Mouse (Mus musculus): Measurements from ENCODE around the gene Elk3.

DNA sequence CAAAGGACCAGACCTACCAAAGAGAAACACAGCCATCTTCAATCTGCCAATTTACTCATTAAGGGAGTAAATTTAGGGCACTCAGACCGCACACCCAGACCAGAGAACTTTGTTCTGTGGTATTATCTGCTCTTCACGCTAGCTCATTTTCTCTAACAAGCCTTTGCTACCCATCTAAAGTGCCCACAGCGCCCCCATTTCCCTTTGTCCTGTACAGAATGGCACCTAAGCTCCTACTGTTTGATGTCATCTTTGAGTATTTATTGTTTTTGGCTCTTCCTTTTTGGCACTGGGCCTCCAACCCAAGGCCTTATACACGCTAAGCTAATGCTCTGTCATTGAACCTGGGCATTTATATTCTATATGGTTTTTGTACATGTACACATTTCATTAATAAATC, 9.2 kb upstream of the Elk3 start:
- no peak for TF ChIP-seq CTCF (IDR thresholded peaks at IDR 0.05; ENCODE audit: control insufficient read depth, insufficient read depth, low read length)
- no peak for TF ChIP-seq POLR2A (IDR thresholded peaks at IDR 0.05; ENCODE audit: borderline replicate concordance, control insufficient read depth, low read depth, low read length)
